Mouse (Mus musculus): Measurements from ENCODE around the gene Tango6. TPM values are rescaled to one million over a fixed set of nuclear protein-coding genes. Genes with fewer than 3 reads are reported as not detected.

The Tango6 gene
- total RNA-seq, 2 experiments from 2014 or later = 6.5 to 6.9 TPM

GRCm38 (mm10) chr8:106646731-106647130, 36.1 kb upstream of the Tango6 start:
- no peak overlapping the region for H3K4me3 ChIP-seq
- intact Hi-C loops (cut with DNase I) = loop anchor here (1.0 to 10.0 kb wide), 3 partner anchors 86 to 232 kb away; partner anchors contain the start of gene Zfp90
- DNase-seq (ENCODE audit: extremely low spot score in 1 of 2, low spot score in 2 of 2) = no peak
- H3K27ac ChIP-seq = no peak overlapping the region
- TF ChIP-seq CTCF (IDR thresholded peaks at IDR 0.05) = no peak

DNA sequence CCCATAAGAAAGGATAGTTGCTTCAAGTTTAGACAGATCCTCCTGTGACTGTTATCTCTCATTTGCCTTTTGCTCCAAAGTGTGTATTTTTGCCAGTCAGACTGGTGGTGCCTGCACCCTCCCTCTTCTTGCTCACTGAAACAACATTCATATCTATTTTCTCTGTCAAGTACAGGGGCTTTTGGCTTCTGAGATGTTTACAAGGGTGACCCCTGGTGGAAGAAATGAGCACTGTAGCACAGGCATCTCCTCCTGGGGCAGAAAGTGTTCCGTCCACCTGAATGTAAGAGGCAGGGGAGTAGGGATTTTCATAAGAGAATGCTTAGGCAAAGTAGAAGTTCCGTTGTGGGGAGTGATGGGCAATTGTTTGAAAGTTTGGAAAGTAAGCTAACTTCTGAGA, 35.5 kb upstream of the Tango6 start:
- DNase-seq (ENCODE audit: extremely low spot score in 1 of 2, low spot score in 2 of 2) = peak; percentile 79 to 81
- H3K27ac ChIP-seq = no peak overlapping the region
- TF ChIP-seq CTCF (IDR thresholded peaks at IDR 0.05) = peak; percentile 95
- intact Hi-C loops (cut with DNase I) = loop anchor here (1.0 to 10.0 kb wide), 3 partner anchors 87 to 233 kb away; partner anchors contain the start of gene Zfp90
- no peak overlapping the region for H3K4me3 ChIP-seq

DNA sequence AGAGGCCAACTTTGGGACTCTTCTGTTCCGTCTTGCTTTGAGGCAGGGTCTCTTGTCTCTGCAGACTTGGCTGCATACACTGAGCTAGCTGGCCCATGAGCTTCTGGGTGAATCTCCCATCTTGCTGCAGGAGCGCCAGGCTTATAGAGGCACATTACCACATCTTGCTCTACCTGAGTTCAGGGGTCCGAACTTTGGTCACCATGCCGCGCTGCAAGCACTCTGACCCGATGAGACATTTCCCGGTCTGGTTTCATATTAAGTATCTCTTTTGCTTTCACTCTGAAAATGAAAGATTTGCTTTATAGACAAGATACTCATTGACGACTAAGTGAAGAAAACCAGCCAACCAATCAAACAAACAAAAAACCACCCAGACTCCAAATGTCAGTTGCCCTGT, 34.4 kb upstream of the Tango6 start:
- intact Hi-C loops (cut with DNase I) = loop anchor here (10.0 kb wide), 1 partner anchor 234 kb away; the partner anchor contains the start of gene Zfp90
- TF ChIP-seq CTCF (IDR thresholded peaks at IDR 0.05) = no peak
- Histone ChIP-seq H3K4me3 (no peak overlapping the region), H3K27ac (no peak overlapping the region)
- DNase-seq (ENCODE audit: extremely low spot score in 1 of 2, low spot score in 2 of 2) = no peak

GRCm38 (mm10) chr8:106651994-106652393, 30.9 kb upstream of the Tango6 start:
- intact Hi-C loops (cut with DNase I) = no loop called here
- no peak for TF ChIP-seq CTCF (IDR thresholded peaks at IDR 0.05)

DNA sequence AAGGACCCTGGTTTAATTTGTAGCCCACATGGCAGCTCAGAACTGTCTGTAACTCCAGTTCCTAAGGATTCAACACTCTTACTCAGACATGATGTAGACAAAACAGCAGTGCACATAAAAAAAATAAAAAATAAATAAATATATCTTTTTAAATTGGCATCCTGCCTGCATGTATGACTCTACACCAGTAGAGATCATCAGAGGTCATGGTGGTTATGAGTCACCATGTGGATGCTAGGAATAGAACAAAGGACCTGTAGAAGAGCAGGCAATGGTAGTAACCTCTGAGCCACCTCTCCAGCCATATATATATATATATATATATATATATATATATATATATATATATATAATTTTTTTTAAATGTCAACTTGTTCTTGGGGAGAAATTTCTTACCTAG, 26.8 kb upstream of the Tango6 start:
- H3K27ac ChIP-seq = no peak overlapping the region
- DNase-seq (ENCODE audit: extremely low spot score in 1 of 2, low spot score in 2 of 2) = no peak
- intact Hi-C loops (cut with DNase I) = no loop called here
- H3K4me3 ChIP-seq = no peak overlapping the region
- no peak for TF ChIP-seq CTCF (IDR thresholded peaks at IDR 0.05)

More at GRCm38 (mm10) chr8:106651994-106652393, 30.9 kb upstream of the Tango6 start:
- DNase-seq (ENCODE audit: extremely low spot score in 1 of 2, low spot score in 2 of 2) = no peak
- H3K27ac ChIP-seq = no peak overlapping the region
- no peak overlapping the region for H3K4me3 ChIP-seq

DNA sequence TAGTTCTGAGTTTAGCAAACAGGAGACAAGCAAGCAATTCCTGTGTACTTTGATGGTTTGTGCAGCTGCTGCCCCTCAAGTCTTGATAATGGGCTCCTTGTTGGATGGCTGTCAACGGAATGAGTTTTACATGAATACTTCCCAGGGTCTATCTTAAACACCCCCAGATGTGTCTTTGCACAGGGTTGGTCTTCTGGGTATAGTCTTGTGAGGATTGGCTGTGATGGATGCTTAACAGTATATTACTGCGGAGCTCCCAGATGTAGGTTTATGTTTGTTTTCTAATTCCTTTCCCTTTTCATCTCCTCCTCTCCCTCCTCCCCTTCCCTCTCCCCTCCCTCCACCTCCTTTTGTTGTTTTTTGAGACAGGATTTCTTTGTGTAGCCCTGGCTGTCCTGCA, 10.1 kb upstream of the Tango6 start:
- Histone ChIP-seq H3K27ac (no peak overlapping the region), H3K4me3 (no peak overlapping the region)
- intact Hi-C loops (cut with DNase I) = no loop called here
- no peak for TF ChIP-seq CTCF (IDR thresholded peaks at IDR 0.05)
- no peak for DNase-seq (ENCODE audit: extremely low spot score in 1 of 2, low spot score in 2 of 2)

- TF ChIP-seq CTCF (IDR thresholded peaks at IDR 0.05) = no peak
- H3K27ac ChIP-seq = no peak overlapping the region
- DNase-seq (ENCODE audit: extremely low spot score in 1 of 2, low spot score in 2 of 2) = no peak
- no peak overlapping the region for H3K4me3 ChIP-seq
- intact Hi-C loops (cut with DNase I) = no loop called here
These were observed 8.6 kb upstream of the Tango6 start for GRCm38 (mm10) chr8:106674318-106674717.

DNA sequence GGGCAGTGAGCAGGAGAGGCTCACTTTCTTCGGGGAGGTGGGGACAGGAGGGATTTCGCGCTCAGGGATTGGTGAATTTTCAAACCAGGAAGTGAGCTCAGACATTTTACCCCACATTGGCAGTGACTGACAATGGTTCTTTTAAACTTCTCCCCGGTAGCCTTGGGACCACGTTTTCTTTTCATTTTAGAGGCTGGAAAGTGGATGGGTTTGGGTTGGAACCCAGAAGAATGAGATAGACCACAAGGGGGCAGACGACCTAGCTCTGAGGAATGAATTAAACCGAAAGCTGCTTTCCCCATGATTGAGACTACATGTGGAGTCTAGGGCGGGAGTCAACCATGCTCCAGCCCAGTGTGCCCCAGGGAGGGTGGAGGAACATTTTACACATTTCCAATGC, 8.0 kb upstream of the Tango6 start:
- no peak overlapping the region for H3K4me3 ChIP-seq
- no peak for DNase-seq (ENCODE audit: extremely low spot score in 1 of 2, low spot score in 2 of 2)
- intact Hi-C loops (cut with DNase I) = no loop called here
- peak; percentile 20 for TF ChIP-seq CTCF (IDR thresholded peaks at IDR 0.05)
- no peak overlapping the region for H3K27ac ChIP-seq

DNA sequence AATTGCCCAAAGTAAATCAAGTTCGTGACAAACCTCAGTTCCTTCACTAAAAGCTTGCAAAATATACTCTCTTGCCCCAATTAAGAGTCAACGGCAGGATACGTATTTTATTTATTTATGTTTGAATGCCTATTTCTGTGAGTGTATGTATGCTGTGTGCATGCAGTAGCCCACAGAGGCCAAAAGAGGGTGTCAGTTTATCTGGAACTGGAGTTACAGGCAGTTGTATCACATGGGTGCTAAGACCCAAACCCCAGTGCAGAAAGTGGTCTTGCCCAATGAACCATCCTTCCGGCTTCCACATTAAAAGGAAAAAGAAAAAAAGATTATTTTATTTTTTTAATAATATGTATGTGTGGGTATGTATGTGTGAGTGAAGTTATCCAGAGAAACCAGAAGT, 1.5 kb downstream of the Tango6 start:
- no peak for DNase-seq (ENCODE audit: extremely low spot score in 1 of 2, low spot score in 2 of 2)
- no peak; the same call in 1 of the 2 replicates for TF ChIP-seq CTCF (IDR thresholded peaks at IDR 0.05)
- intact Hi-C loops (cut with DNase I) = no loop called here
- Histone ChIP-seq H3K4me3 (no peak overlapping the region), H3K27ac (no peak overlapping the region)

- DNase-seq (ENCODE audit: extremely low spot score in 1 of 2, low spot score in 2 of 2) = no peak
- no peak overlapping the region for H3K27ac ChIP-seq
- H3K4me3 ChIP-seq = no peak overlapping the region
- intact Hi-C loops (cut with DNase I) = no loop called here
- TF ChIP-seq CTCF (IDR thresholded peaks at IDR 0.05) = peak; percentile 66
These were observed 4.6 kb downstream of the Tango6 start for GRCm38 (mm10) chr8:106687479-106687878.

GRCm38 (mm10) chr8:106697748-106698248, 14.9 kb downstream of the Tango6 start:
- no peak overlapping the region for H3K27ac ChIP-seq
- intact Hi-C loops (cut with DNase I) = loop anchor here (5.0 kb wide), 2 partner anchors 190 to 305 kb away; no protein-coding TSS in a partner anchor
- no peak overlapping the region for H3K4me3 ChIP-seq
- no peak for TF ChIP-seq CTCF (IDR thresholded peaks at IDR 0.05)
- no peak for DNase-seq (ENCODE audit: extremely low spot score in 1 of 2, low spot score in 2 of 2)

DNA sequence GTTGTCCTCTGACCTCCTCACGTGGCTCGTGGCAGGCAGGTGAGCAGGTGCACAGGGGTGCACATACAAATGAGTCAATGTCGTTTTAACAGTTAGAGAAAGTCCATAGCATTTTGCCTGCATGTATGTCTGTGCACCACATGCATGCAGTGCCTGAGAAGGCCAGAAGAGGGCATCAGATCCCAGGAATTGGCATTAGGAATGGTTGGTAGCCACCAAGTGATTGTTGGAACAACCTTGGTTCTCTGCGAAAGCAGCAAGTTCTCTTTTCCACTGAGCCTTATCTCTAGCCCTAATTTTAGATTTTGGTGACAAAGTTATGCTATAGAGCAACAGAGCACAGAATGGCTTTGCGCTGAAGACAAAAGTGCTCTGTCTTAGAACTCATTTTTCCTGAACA, 16.7 kb downstream of the Tango6 start:
- DNase-seq (ENCODE audit: extremely low spot score in 1 of 2, low spot score in 2 of 2) = peak; percentile 44 to 76
- Histone ChIP-seq H3K4me3 (no peak overlapping the region), H3K27ac (no peak overlapping the region)
- intact Hi-C loops (cut with DNase I) = loop anchor here (5.0 kb wide), 2 partner anchors 188 to 303 kb away; no protein-coding TSS in a partner anchor
- peak; percentile 76 for TF ChIP-seq CTCF (IDR thresholded peaks at IDR 0.05)

DNA sequence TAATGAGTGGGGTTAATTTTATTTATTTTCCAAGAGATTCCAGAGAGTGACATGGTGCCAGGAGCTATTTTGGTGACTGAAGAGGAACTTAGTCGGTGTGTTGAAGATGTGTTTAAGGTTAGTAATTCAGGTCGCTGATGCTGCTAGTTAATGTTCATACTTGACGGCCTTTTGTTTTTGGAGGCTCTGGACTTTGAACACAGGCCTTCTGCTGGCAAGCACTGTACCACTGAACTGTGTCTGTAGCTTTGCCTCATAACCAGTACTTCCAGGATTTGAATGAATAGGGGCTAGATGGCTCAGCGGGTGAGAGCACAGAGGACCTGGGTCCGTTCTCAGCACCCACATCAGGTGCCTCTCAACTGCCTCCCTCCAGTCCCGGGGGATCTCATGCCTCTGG, 17.3 kb downstream of the Tango6 start:
- no peak for TF ChIP-seq CTCF (IDR thresholded peaks at IDR 0.05)
- intact Hi-C loops (cut with DNase I) = no loop called here

More for the DNA sequence above, 17.3 kb downstream of the Tango6 start:
- H3K27ac ChIP-seq = no peak overlapping the region
- DNase-seq (ENCODE audit: extremely low spot score in 1 of 2, low spot score in 2 of 2) = no peak
- no peak overlapping the region for H3K4me3 ChIP-seq
